Mouse (Mus musculus) gastrocnemius, postnatal 10 days (tissue): Measurements from ENCODE around the gene Spata5. TPM values are rescaled to one million over a fixed set of nuclear protein-coding genes. Genes with fewer than 3 reads are reported as not detected.

Source experiments
- DNase-seq: peaks from one replicate; pipeline ENCODE4 v3.0.0; 2021; ENCODE audit warnings: mixed read lengths
- total RNA-seq, 2 experiments: library from RNA; stranded (reverse); gene quantifications; 2 replicates each; pipeline ENCODE4 v1.2.3; 2021

Gene Spata5
- total RNA-seq, 2 experiments from 2014 or later: 14.5 to 14.8 TPM

GRCm38 (mm10) chr3:37616586-37617547, 197.2 kb downstream of the Spata5 start:
- DNase-seq: no peak

Other genes with a start within 250 kb of the Spata5 start
- gene Il21, start 187.3 kb upstream of the Spata5 start, total RNA-seq: not detected
- gene Bbs12, start 107.3 kb upstream of the Spata5 start, total RNA-seq: 1 to 10 TPM; 1.1 to 1.6 TPM
- gene Cetn4, start 107.2 kb upstream of the Spata5 start, total RNA-seq: 1 to 10 TPM in 1 of 2 experiments, under 1 TPM in 1; 0.63 to 1.5 TPM
- 10 to 100 TPM; 15.9 to 17.5 TPM for gene Fgf2, start 71.5 kb upstream of the Spata5 start, total RNA-seq
- gene Nudt6, start 315 bp downstream of the Spata5 start, total RNA-seq: 10 to 100 TPM; 24.8 to 25.5 TPM
- 10 to 100 TPM; 51.7 to 61.1 TPM for gene Spry1, start 220.1 kb downstream of the Spata5 start, total RNA-seq